Mouse (Mus musculus) embryo, embryonic 10.5 days (tissue): ENCODE results near the gene Evc.

Experiments
- DNase-seq: peaks from one replicate; pipeline ENCODE4 v3.0.0-alpha.2; 2015; ENCODE audit warnings: low spot score

Evc gene

GRCm38 (mm10) chr5:37336485-37337105, at the start of gene Evc:
TSS of gene Evc (minus strand) at chr5:37336894.
- peak; percentile 87 for DNase-seq

- DNase-seq = no peak
Observed at GRCm38 (mm10) chr5:37383570-37383969, 46.9 kb upstream of the Evc start.

GRCm38 (mm10) chr5:37380641-37381040, 43.9 kb upstream of the Evc start:
- DNase-seq = no peak

- DNase-seq = no peak
Observed at GRCm38 (mm10) chr5:37377376-37377775, 40.7 kb upstream of the Evc start.

GRCm38 (mm10) chr5:37368796-37369195, 32.1 kb upstream of the Evc start:
- no peak for DNase-seq

- no peak for DNase-seq
Observed at GRCm38 (mm10) chr5:37365751-37366150, 29.1 kb upstream of the Evc start.

GRCm38 (mm10) chr5:37363284-37363683, 26.6 kb upstream of the Evc start:
- no peak for DNase-seq

- DNase-seq = no peak
Observed at GRCm38 (mm10) chr5:37362618-37363017, 25.9 kb upstream of the Evc start.

GRCm38 (mm10) chr5:37356027-37356426, 19.3 kb upstream of the Evc start:
- DNase-seq = no peak

GRCm38 (mm10) chr5:37354385-37354784, 17.7 kb upstream of the Evc start:
- peak; percentile 73 for DNase-seq

GRCm38 (mm10) chr5:37351791-37352190, 15.1 kb upstream of the Evc start:
- no peak for DNase-seq

GRCm38 (mm10) chr5:37343962-37344361, 7.3 kb upstream of the Evc start:
- DNase-seq = no peak

GRCm38 (mm10) chr5:37338288-37338687, 1.6 kb upstream of the Evc start, which contains the start of gene Evc2:
TSS of gene Evc2 (plus strand) at chr5:37338499.
- DNase-seq = peak; percentile 87

- no peak for DNase-seq
Observed at GRCm38 (mm10) chr5:37337696-37338095, 1.0 kb upstream of the Evc start.

GRCm38 (mm10) chr5:37335061-37335460, 1.6 kb downstream of the Evc start:
- peak; percentile 9 for DNase-seq

GRCm38 (mm10) chr5:37332066-37332465, 4.6 kb downstream of the Evc start:
- no peak for DNase-seq

GRCm38 (mm10) chr5:37331133-37331505, 5.6 kb downstream of the Evc start:
- no peak for DNase-seq

GRCm38 (mm10) chr5:37330449-37331132, 6.1 kb downstream of the Evc start:
- no peak for DNase-seq

- no peak for DNase-seq
Observed at GRCm38 (mm10) chr5:37326675-37327074, 10.0 kb downstream of the Evc start.

- no peak for DNase-seq
Observed at GRCm38 (mm10) chr5:37320761-37321160, 15.9 kb downstream of the Evc start.

- DNase-seq = no peak
Observed at GRCm38 (mm10) chr5:37320174-37320573, 16.5 kb downstream of the Evc start.

- no peak for DNase-seq
Observed at GRCm38 (mm10) chr5:37318715-37319114, 18.0 kb downstream of the Evc start.

GRCm38 (mm10) chr5:37312980-37313722, 23.5 kb downstream of the Evc start:
- DNase-seq = no peak
